Mouse (Mus musculus) C2C12 (cell line): Measurements from ENCODE around the gene Cyp46a1. TPM values are rescaled to one million over a fixed set of nuclear protein-coding genes. Genes with fewer than 3 reads are reported as not detected.

Source experiments
- H3K27me3 ChIP-seq: one replicate; pipeline ENCODE4 v1.6.1; 2011; ENCODE audit not compliant: control insufficient read depth, insufficient read depth, insufficient read length
- H3K36me3 ChIP-seq: one replicate; pipeline ENCODE4 v1.6.1; 2011; ENCODE audit not compliant: control insufficient read depth, insufficient read depth
- H3K4me3 ChIP-seq: one replicate; pipeline ENCODE4 v1.5.1; 2011; ENCODE audit warnings: mild to moderate bottlenecking, control low read depth; ENCODE audit not compliant: poor library complexity, insufficient read depth, severe bottlenecking
- H3K79me2 ChIP-seq: one replicate; pipeline ENCODE4 v1.6.1; 2011; ENCODE audit not compliant: control insufficient read depth, insufficient read depth
- H3K79me3 ChIP-seq: one replicate; pipeline ENCODE4 v1.6.1; 2011; ENCODE audit warnings: low read depth, control low read depth
- H3ac ChIP-seq: one replicate; pipeline ENCODE3; 2011; ENCODE audit warnings: low read depth; ENCODE audit not compliant: control insufficient read depth, insufficient read length
- CEBPB ChIP-seq: IDR thresholded peaks from one replicate; pipeline ENCODE4 v1.6.1; 2011; ENCODE audit warnings: low read depth, mild to moderate bottlenecking, control low read depth, moderate library complexity
- CTCF ChIP-seq: IDR thresholded peaks from one replicate; pipeline ENCODE4 v1.5.1; 2011; ENCODE audit not compliant: control insufficient read depth, insufficient read depth, insufficient read length
- FOSL1 ChIP-seq: IDR thresholded peaks from one replicate; pipeline ENCODE4 v1.8.0; 2011; ENCODE audit warnings: mild to moderate bottlenecking, low read length; ENCODE audit not compliant: poor library complexity, insufficient read depth, severe bottlenecking
- MAX ChIP-seq: IDR thresholded peaks from one replicate; pipeline ENCODE4 v1.6.1; 2011; ENCODE audit warnings: mild to moderate bottlenecking, control low read depth
- MYOD1 ChIP-seq: IDR thresholded peaks from one replicate; pipeline ENCODE4 v1.6.1; 2011; ENCODE audit warnings: low read depth; ENCODE audit not compliant: control insufficient read depth, insufficient read length
- MYOG ChIP-seq: IDR thresholded peaks from one replicate; pipeline ENCODE4 v1.6.1; 2011; ENCODE audit not compliant: control insufficient read depth, insufficient read length; ENCODE audit errors: extremely low read depth
- USF1 ChIP-seq: IDR thresholded peaks from one replicate; pipeline ENCODE4 v1.6.1; 2011; ENCODE audit warnings: low read depth, mild to moderate bottlenecking, control low read depth, moderate library complexity
- polyA plus RNA-seq: library from polyadenylated mRNA; unstranded; fragments of >200 nt; fragmentation: generic; extraction: Trizol; gene quantifications from one replicate; pipeline ENCODE4 v1.2.1, GENCODE M21; 2012; ENCODE audit warnings: missing spikeins

Gene Cyp46a1
- polyA plus RNA-seq, 1 experiment = 0.67 TPM

DNA sequence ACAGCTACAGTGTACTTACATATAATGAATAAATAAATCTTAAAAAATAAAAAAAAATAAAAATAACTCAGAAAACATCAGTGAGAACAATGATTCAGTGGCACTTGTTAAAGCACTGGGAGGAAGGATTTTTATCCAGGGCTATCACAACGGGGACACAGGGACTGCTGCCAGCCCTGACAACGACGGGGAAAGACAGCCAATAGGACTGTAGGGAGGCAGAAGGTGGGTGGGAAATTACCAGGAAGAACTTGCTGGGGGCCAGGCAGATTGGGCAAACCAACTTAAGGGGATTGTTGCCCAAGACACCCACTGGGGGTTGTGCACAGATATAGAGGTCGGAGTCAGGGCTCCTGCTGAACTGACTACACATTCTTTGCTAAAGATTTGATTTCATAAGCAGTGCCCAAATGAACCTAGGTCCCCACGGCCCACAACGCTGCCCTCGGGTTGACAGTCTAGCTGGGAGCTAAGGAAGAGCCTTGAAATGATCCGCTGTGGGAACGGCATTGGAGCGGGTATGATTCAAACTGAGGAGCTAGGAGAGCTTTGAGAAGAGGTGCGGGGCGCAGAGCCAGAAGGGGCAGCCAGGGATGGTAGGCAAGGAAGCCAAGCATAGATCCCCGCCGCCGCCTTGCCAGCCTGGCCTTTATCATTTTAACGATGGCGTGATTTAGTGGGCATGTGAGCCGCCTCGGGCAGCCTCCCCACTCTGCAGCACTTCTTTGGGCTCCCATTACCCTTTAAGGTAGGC, 45.9 kb upstream of the Cyp46a1 start:
- Histone ChIP-seq H3K36me3 (no peaks in the 10 kb centered on the region), H3K79me3 (no peaks in the 10 kb centered on the region), H3K4me3 (no peak overlapping the region), H3K79me2 (no peaks in the 10 kb centered on the region), H3ac (no peak overlapping the region), H3K27me3 (peaks cover 14% of the 10 kb centered on the region)
- no peak for TF ChIP-seq MYOG

DNA sequence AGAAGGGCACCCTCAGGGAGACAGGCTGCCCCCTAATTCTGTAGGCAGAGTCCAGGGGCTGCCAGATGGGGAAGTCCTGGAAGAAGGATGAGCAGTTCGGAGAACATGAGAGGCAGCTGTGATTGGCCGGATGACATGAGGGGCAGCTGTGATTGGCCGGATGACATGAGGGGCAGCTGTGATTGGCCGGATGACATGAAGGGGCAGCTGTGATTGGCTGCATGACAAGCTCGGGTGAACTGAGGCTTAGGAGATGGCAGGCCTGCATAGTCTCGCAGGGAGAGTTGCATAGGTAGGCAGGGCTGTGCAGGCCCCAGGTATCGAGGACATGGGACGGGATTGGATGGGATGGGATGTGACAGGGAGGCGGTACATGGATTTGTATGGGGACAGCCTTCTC, 41.8 kb upstream of the Cyp46a1 start:
- H3K79me3 ChIP-seq = no peaks in the 10 kb centered on the region
- H3K36me3 ChIP-seq = no peaks in the 10 kb centered on the region
- H3K79me2 ChIP-seq = no peaks in the 10 kb centered on the region
- peaks cover 14% of the 10 kb centered on the region for H3K27me3 ChIP-seq
- H3K4me3 ChIP-seq = no peak overlapping the region
- no peak for TF ChIP-seq CTCF
- H3ac ChIP-seq = no peak overlapping the region

DNA sequence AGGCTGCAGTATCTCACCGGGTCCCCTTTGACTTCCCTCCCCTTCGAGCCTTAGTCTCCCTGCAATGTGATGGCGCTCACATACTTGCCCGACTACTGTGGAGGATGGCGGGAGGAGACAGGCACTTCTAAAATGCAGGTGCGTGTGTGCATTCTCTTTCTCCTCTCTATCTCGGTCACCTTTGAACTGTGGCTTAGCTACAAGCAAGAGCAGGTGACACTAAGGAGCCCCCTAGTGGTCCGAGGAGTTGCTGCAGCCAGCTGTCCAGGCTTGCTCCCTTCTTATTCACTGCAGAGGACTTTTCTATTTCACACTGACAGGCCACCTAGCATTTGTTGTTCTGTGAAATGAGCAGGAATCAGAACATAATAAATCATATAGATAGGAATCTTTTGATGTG, 41.2 kb upstream of the Cyp46a1 start:
- H3K79me3 ChIP-seq = no peaks in the 10 kb centered on the region
- peaks cover 14% of the 10 kb centered on the region for H3K27me3 ChIP-seq
- no peak overlapping the region for H3ac ChIP-seq
- H3K36me3 ChIP-seq = no peaks in the 10 kb centered on the region
- no peak overlapping the region for H3K4me3 ChIP-seq
- TF ChIP-seq CTCF (peak; percentile 59), MAX (no peak)
- no peaks in the 10 kb centered on the region for H3K79me2 ChIP-seq

DNA sequence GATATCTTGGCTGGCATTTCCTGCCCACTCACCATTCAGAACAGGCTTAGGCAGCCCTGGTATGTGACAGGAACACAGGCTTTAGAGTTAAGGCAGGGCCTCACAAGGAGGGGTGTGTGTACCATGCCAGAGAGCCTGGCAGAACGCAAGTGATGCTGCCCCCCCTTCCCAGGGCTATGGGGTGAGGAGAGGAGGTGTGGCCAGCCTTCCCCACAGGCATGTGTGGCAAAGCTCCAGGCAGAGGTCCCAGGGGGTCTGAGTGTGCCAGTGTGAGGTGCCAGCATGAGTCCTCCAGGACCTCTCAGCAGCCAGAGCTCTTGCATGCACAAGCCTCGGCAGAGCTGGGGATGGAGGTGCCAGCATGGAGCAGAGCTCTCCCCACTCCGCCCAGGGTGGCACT, 39.6 kb upstream of the Cyp46a1 start:
- Histone ChIP-seq H3K27me3 (peaks cover 11% of the 10 kb centered on the region), H3K79me3 (no peaks in the 10 kb centered on the region), H3K79me2 (no peaks in the 10 kb centered on the region), H3K36me3 (no peaks in the 10 kb centered on the region), H3ac (no peak overlapping the region), H3K4me3 (no peak overlapping the region)
- no peak for TF ChIP-seq USF1
- no peak for TF ChIP-seq MYOD1
- no peak for TF ChIP-seq CEBPB

DNA sequence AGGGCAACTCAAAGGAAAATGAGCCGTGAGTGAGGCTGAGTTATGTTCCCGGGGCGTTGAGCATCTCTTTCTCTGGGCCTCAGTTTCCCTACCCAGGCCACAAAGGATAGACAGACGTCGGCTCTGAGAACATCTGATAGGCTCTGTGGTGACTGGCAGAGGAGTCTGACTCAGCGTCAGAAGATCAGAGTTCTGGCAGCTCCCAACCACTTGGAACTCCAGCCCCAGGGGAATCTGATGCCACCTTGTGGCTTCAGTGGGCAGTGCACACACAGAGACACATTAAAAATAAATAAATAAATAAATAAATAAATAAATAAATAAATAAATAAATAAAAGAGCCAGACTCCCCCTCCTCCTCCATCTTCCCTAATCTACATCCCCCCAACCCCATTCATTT, 37.1 kb upstream of the Cyp46a1 start:
- H3K4me3 ChIP-seq = no peak overlapping the region
- H3K36me3 ChIP-seq = no peaks in the 10 kb centered on the region
- H3ac ChIP-seq = no peak overlapping the region
- no peaks in the 10 kb centered on the region for H3K79me2 ChIP-seq
- H3K27me3 ChIP-seq = no peaks in the 10 kb centered on the region
- H3K79me3 ChIP-seq = no peaks in the 10 kb centered on the region
- TF ChIP-seq USF1 = no peak
- no peak for TF ChIP-seq FOSL1
- TF ChIP-seq MAX = no peak
- TF ChIP-seq CTCF = no peak
- no peak for TF ChIP-seq MYOG
- no peak for TF ChIP-seq MYOD1
- no peak for TF ChIP-seq CEBPB

DNA sequence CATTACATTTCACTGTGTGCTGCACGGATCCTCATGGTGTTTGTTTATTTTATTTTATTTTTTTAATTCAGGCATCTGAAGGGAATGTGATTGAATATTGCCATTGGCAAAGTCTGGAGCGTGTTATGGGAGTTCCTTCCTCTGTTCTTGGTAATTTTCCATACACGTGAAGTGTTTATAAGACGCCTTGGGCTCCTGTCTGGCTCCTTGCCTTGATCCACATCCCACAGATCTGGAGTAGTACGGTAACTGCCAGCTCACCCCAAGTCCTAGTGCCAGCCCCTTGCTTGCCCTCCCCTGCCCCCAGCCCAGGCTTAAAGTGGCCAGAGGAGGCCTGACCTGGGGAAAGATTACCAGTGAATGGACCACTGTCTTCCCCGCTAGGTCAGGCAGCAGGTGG, 33.2 kb upstream of the Cyp46a1 start:
- no peak overlapping the region for H3K4me3 ChIP-seq
- no peaks in the 10 kb centered on the region for H3K36me3 ChIP-seq
- no peak for TF ChIP-seq CTCF
- TF ChIP-seq FOSL1 = no peak
- TF ChIP-seq USF1 = no peak
- TF ChIP-seq CEBPB = no peak
- TF ChIP-seq MYOD1 = no peak
- no peaks in the 10 kb centered on the region for H3K79me3 ChIP-seq
- H3K79me2 ChIP-seq = no peaks in the 10 kb centered on the region
- H3K27me3 ChIP-seq = no peaks in the 10 kb centered on the region
- no peak overlapping the region for H3ac ChIP-seq
